Mouse (Mus musculus) G1E (cell line): ENCODE measurements at regions not wholly inside any gene's neighbourhood (a gene's known extent, or its start where the extent isn't known, plus 50 kb on each side); places are given as distances from the start of the nearest gene placed in this dataset.
A peak's percentile ranks its signal among the peaks of the same experiment; 100 is the strongest.

Experiments
- ATAC-seq: 2 replicates; pipeline ENCODE4 v1.8.0; 2016; ENCODE audit warnings: mild to moderate bottlenecking; ENCODE audit not compliant: insufficient number of reproducible peaks, poor library complexity, low FRiP score, severe bottlenecking; ENCODE audit errors: extremely low read depth
- DNase-seq: peaks from one replicate; pipeline ENCODE4 v3.0.0; 2012; ENCODE audit warnings: low spot score
- H3K27me3 ChIP-seq: 2 replicates; pipeline ENCODE4 v1.6.1; 2012; ENCODE audit warnings: mild to moderate bottlenecking, low read length, inconsistent platforms; ENCODE audit not compliant: insufficient read depth
- H3K36me3 ChIP-seq: replicated peaks from 2 replicates; pipeline ENCODE3; 2012; ENCODE audit warnings: mild to moderate bottlenecking, inconsistent platforms
- H3K4me1 ChIP-seq: 2 replicates; pipeline ENCODE4 v1.6.1; 2012; ENCODE audit warnings: low read depth, low read length, inconsistent platforms, mixed read lengths; ENCODE audit not compliant: insufficient read depth
- H3K4me3 ChIP-seq: 2 replicates; pipeline ENCODE4 v1.5.1; 2012; ENCODE audit warnings: low read depth, mild to moderate bottlenecking, inconsistent platforms, low read length, moderate library complexity, mixed read lengths
- H3K9me3 ChIP-seq: replicated peaks from 2 replicates; pipeline ENCODE4 v1.6.1; 2012; ENCODE audit warnings: inconsistent platforms
- CTCF ChIP-seq: IDR thresholded peaks from 2 replicates; pipeline ENCODE4 v1.5.1; 2012; ENCODE audit warnings: low read depth, low read length, inconsistent platforms, mixed read lengths
- GATA1 ChIP-seq: IDR thresholded peaks from 2 replicates; pipeline ENCODE4 v1.6.1; 2012; ENCODE audit warnings: borderline replicate concordance, low read length, inconsistent platforms, mixed read lengths
- GATA2 ChIP-seq: IDR thresholded peaks from 2 replicates; pipeline ENCODE4 v1.6.1; 2012; ENCODE audit warnings: low read depth, low read length, inconsistent platforms, borderline replicate concordance
- POLR2AphosphoS5 ChIP-seq: IDR thresholded peaks from 2 replicates; pipeline ENCODE4 v1.6.1; 2012; ENCODE audit warnings: low read depth, low read length, inconsistent platforms; ENCODE audit not compliant: insufficient replicate concordance
- TAL1 ChIP-seq: conservative IDR thresholded peaks from 2 replicates; pipeline ENCODE4 v1.6.1; 2012; ENCODE audit warnings: low read depth, low read length, inconsistent platforms, mixed read lengths

- Histone ChIP-seq H3K9me3 (no peaks in the 10 kb centered on the region), H3K36me3 (no peaks in the 10 kb centered on the region), H3K4me1 (no peaks in the 10 kb centered on the region), H3K4me3 (no peak overlapping the region), H3K27me3 (no peaks in the 10 kb centered on the region)
- DNase-seq: no peak
- TF ChIP-seq POLR2AphosphoS5: no peak
- no peak for TF ChIP-seq TAL1
- TF ChIP-seq GATA1: no peak
- TF ChIP-seq GATA2: no peak
- no peak for TF ChIP-seq CTCF
- ATAC-seq: no peak
Observed at GRCm38 (mm10) chr10:100741269-100741668, 151.0 kb downstream of the 1700017N19Rik start.

- ATAC-seq (no peak), DNase-seq (peak; percentile 1)
- H3K4me3 ChIP-seq: no peak overlapping the region
- TF ChIP-seq CTCF: peak; percentile 74
- no peak for TF ChIP-seq POLR2AphosphoS5
- TF ChIP-seq GATA2: no peak
- no peak for TF ChIP-seq GATA1
- no peak for TF ChIP-seq TAL1
- no peaks in the 10 kb centered on the region for H3K4me1 ChIP-seq
- H3K27me3 ChIP-seq: no peaks in the 10 kb centered on the region
- H3K9me3 ChIP-seq: no peaks in the 10 kb centered on the region
- no peaks in the 10 kb centered on the region for H3K36me3 ChIP-seq
Observed at GRCm38 (mm10) chr10:100742065-100742464, 151.8 kb downstream of the 1700017N19Rik start.

DNA sequence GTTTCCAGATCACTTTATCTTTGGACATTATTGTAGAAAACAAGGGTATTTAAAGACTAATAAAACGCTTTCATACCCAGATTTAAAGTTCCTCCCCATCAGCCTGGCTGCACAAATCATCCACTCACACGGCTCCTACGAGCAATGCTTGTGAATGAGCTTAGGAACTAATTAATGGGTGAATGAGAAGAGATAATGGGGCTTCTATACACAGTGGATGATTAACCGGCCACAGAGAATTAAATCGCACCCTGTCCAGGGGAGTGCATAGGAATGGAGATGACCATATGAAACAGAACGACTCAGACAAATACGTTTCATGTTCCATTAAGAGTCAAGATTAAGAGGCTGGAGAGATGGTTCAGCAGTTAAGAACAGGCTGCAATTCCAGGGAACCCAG lies 155.9 kb downstream of the 1700017N19Rik start:
- no peak for ATAC-seq

DNA sequence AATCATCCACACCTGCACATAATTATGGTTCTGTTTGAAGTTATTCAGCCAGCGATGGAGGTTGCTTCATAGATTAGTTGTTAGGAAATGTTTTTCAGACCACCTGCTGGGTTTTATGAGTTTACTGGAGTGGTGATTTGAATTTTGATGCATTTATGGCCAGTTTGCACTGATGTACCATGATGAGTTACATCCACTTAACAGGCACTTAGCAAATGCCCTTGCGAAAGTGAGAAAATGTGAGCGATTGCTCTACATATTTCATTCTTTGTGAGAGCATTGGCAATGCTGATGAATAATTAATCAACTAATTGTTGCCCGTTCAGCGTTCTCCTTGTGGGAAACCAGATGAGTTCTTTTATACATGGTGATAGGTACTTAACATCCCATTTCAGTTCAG lies 164.7 kb downstream of the 1700017N19Rik start:
- no peak for DNase-seq
- Histone ChIP-seq H3K27me3 (no peaks in the 10 kb centered on the region), H3K9me3 (no peaks in the 10 kb centered on the region), H3K4me3 (no peak overlapping the region), H3K36me3 (no peaks in the 10 kb centered on the region), H3K4me1 (no peaks in the 10 kb centered on the region)
- no peak for TF ChIP-seq CTCF
- no peak for ATAC-seq

More for the DNA sequence above, 155.9 kb downstream of the 1700017N19Rik start:
- Histone ChIP-seq H3K27me3 (no peaks in the 10 kb centered on the region), H3K4me1 (no peaks in the 10 kb centered on the region), H3K9me3 (no peaks in the 10 kb centered on the region), H3K36me3 (no peaks in the 10 kb centered on the region), H3K4me3 (no peak overlapping the region)
- TF ChIP-seq GATA1: no peak
- no peak for DNase-seq

DNA sequence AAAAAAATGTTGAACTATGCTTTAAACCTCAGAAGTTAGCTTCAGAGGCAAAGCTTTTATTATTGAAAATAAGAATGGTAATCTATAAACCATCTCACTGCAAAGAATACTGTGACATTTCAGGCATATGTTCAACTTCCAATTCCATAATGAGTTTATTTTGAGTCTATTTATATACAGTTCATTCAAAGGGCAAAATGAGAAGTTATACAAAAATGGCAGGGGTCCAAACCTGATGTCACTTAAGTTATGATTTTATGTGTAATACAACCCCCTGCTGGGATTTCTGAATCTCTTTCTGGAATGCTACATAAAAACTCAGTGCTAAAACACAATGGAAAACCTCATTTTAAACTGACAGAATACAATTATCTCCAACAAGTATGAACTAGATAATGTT lies 184.0 kb downstream of the 1700017N19Rik start:
- DNase-seq (no peak), ATAC-seq (no peak)
- Histone ChIP-seq H3K36me3 (no peaks in the 10 kb centered on the region), H3K27me3 (no peaks in the 10 kb centered on the region), H3K4me1 (no peaks in the 10 kb centered on the region), H3K9me3 (no peaks in the 10 kb centered on the region), H3K4me3 (no peak overlapping the region)
- TF ChIP-seq POLR2AphosphoS5 (no peak), GATA1 (no peak), GATA2 (no peak), TAL1 (no peak), CTCF (no peak)

GRCm38 (mm10) chr10:100792166-100792565 lies 201.9 kb downstream of the 1700017N19Rik start:
- DNase-seq: no peak
- TF ChIP-seq GATA2 (no peak), GATA1 (no peak), POLR2AphosphoS5 (no peak), TAL1 (no peak), CTCF (no peak)

GRCm38 (mm10) chr10:100792569-100792968 lies 202.3 kb downstream of the 1700017N19Rik start:
- no peak overlapping the region for H3K4me3 ChIP-seq
- no peaks in the 10 kb centered on the region for H3K27me3 ChIP-seq
- H3K9me3 ChIP-seq: no peaks in the 10 kb centered on the region
- ATAC-seq: no peak
- TF ChIP-seq POLR2AphosphoS5 (no peak), GATA1 (no peak), GATA2 (no peak), CTCF (no peak), TAL1 (no peak)
- no peak for DNase-seq
- no peaks in the 10 kb centered on the region for H3K4me1 ChIP-seq
- no peaks in the 10 kb centered on the region for H3K36me3 ChIP-seq

More at GRCm38 (mm10) chr10:100792166-100792565, 201.9 kb downstream of the 1700017N19Rik start:
- H3K4me1 ChIP-seq: no peaks in the 10 kb centered on the region
- no peak overlapping the region for H3K4me3 ChIP-seq
- no peak for ATAC-seq
- no peaks in the 10 kb centered on the region for H3K36me3 ChIP-seq
- no peaks in the 10 kb centered on the region for H3K27me3 ChIP-seq
- H3K9me3 ChIP-seq: no peaks in the 10 kb centered on the region
